Mouse (Mus musculus) embryonic facial prominence, embryonic 12.5 days (tissue): ENCODE measurements at regions not wholly inside any gene's neighbourhood (a gene's known extent, or its start where the extent isn't known, plus 50 kb on each side); places are given as distances from the start of the nearest gene placed in this dataset.

Experiments used
- ATAC-seq: fragments of 200-750 bp; cut with Nextera tagmentation; 2 replicates; pipeline ENCODE4 v1.8.0; 2017; ENCODE audit not compliant: insufficient number of reproducible peaks, insufficient read depth, low FRiP score, low TSS enrichment
- H3K27ac ChIP-seq: fragments of 300-500 bp; sonication (generic); 2 replicates; pipeline ENCODE4 v1.5.1; 2016; ENCODE audit warnings: mild to moderate bottlenecking
- H3K27me3 ChIP-seq: fragments of 300-500 bp; sonication (generic); 2 replicates; pipeline ENCODE4 v1.6.1; 2016; ENCODE audit warnings: mild to moderate bottlenecking, moderate library complexity
- H3K36me3 ChIP-seq: fragments of 300-500 bp; sonication (generic); 2 replicates; pipeline ENCODE4 v1.6.1; 2016; ENCODE audit warnings: mild to moderate bottlenecking
- H3K4me1 ChIP-seq: fragments of 300-500 bp; sonication (generic); 2 replicates; pipeline ENCODE4 v1.6.1; 2016
- H3K4me2 ChIP-seq: fragments of 300-500 bp; sonication (generic); replicated peaks from 2 replicates; pipeline ENCODE4 v1.6.1; 2016; ENCODE audit warnings: mild to moderate bottlenecking, moderate library complexity
- H3K4me3 ChIP-seq: fragments of 300-500 bp; sonication (generic); 2 replicates; pipeline ENCODE4 v1.5.1; 2016; ENCODE audit warnings: mild to moderate bottlenecking
- H3K9ac ChIP-seq: fragments of 300-500 bp; sonication (generic); 2 replicates; pipeline ENCODE4 v1.6.1; 2016; ENCODE audit warnings: mild to moderate bottlenecking, moderate library complexity
- H3K9me3 ChIP-seq: fragments of 300-500 bp; sonication (generic); 2 replicates; pipeline ENCODE4 v1.6.1; 2016; ENCODE audit warnings: mild to moderate bottlenecking, moderate library complexity
- WGBS: fragments of 180-500 bp; shearing (Covaris S2); methylation state at CpG from one replicate; pipeline ENCODE4 v1.1.7; 2016; 5-methylcytosine and 5-hydroxymethylcytosine counted together

DNA sequence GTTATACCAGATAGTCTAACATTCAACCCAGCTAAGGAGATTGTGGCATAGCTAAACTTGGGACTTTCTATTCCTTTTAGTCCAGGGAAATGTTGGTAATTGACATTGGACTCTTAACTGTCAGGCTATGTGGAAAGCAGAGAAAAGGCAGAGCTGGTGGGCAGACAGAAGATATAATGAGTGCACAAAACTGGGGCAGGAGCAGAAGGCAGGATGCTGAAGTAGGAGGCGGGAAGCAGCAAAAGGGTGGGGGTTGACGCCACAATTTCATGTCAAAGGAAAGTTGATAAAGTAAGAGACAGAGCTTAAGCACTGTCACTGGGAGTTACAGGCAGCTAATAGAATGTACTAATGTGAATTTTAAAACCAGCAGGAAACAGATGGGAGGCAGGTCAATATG lies 232.7 kb downstream of the Tox3 start:
- Histone ChIP-seq H3K9ac (no peak overlapping the region), H3K4me1 (no peaks in the 10 kb centered on the region), H3K4me3 (no peak overlapping the region), H3K27me3 (no peaks in the 10 kb centered on the region), H3K4me2 (no peak overlapping the region), H3K36me3 (no peaks in the 10 kb centered on the region), H3K27ac (no peak overlapping the region), H3K9me3 (no peaks in the 10 kb centered on the region)
- ATAC-seq: no peak
- 92% methylated on average over 2 of the region's 2 CpGs for WGBS

DNA sequence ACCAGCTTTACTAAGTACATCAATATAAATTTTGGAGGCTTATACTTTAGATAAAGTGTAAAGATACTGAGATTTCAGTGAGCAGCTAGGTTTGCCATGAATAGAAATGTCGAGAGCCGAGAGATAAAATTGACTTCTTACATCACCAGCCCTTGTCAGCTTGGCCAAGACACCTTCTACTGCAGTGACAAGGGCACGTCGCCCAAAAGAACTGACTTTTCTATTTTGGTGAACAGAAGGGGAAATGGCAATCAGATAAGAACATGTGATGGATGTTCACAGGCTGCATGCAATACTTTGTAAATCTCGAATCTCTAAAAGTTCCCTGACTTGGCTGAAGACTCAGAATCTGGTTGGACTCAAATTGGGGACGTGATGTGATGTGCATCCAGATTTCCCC lies 247.6 kb downstream of the Tox3 start:
- no peak for ATAC-seq
- H3K4me2 ChIP-seq: no peak overlapping the region
- 89% methylated on average over 6 of the region's 6 CpGs for WGBS
- H3K4me3 ChIP-seq: no peak overlapping the region
- H3K36me3 ChIP-seq: no peaks in the 10 kb centered on the region
- no peak overlapping the region for H3K27ac ChIP-seq
- no peaks in the 10 kb centered on the region for H3K9me3 ChIP-seq
- no peak overlapping the region for H3K9ac ChIP-seq
- H3K27me3 ChIP-seq: no peaks in the 10 kb centered on the region
- H3K4me1 ChIP-seq: no peaks in the 10 kb centered on the region

DNA sequence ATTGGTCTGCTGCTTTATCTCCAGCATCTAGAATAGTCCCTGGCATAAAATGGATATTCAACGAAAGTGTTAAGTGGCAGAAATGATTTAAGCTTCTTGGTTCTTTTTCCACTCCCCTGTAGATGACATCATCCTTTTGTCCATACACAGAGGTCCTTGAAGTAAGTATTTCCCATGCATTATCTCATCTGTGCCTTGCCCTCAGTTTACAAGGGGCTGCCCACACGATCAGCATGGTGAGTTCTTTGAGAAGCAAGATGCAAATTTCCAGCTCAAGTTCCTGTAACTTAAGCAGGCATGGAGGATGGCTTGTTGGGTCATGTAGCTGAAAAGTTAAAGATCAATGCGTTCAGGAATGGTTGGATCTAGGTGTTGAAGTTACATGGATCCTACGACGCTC lies 265.5 kb downstream of the Tox3 start:
- Histone ChIP-seq H3K4me3 (no peak overlapping the region), H3K36me3 (no peaks in the 10 kb centered on the region), H3K9me3 (peaks cover 9% of the 10 kb centered on the region; the same call in 1 of the 2 replicates), H3K4me1 (no peaks in the 10 kb centered on the region), H3K9ac (no peak overlapping the region), H3K4me2 (no peak overlapping the region), H3K27ac (no peak overlapping the region), H3K27me3 (no peaks in the 10 kb centered on the region)
- no peak for ATAC-seq
- WGBS: 87% methylated on average over 5 of the region's 5 CpGs

DNA sequence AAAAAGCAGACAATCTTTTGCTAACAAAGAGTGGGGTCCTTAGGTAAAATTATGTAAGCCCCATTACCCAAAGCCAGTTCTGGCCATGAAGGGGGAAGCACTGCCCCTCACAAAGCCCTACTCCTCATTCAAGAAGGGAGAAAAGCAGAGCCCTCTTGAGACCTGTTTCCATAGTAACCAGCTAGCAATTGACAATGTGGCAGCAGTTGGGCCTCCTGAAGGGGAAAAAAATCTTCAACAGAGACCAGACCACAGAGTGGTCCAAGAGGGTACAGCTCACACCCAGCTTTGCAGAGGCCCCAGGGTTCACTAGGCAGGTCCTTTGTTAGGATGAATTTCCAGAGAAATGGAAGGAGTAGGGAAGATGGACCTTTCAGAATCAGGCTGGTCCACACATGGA lies 271.8 kb downstream of the Tox3 start:
- peaks cover 4% of the 10 kb centered on the region; the same call in 1 of the 2 replicates for H3K4me1 ChIP-seq
- H3K27me3 ChIP-seq: no peaks in the 10 kb centered on the region
- no peaks in the 10 kb centered on the region for H3K9me3 ChIP-seq
- no peak overlapping the region for H3K4me2 ChIP-seq
- H3K36me3 ChIP-seq: no peaks in the 10 kb centered on the region
- ATAC-seq: no peak
- no peak overlapping the region for H3K9ac ChIP-seq
- H3K27ac ChIP-seq: no peak overlapping the region
- no peak overlapping the region for H3K4me3 ChIP-seq

DNA sequence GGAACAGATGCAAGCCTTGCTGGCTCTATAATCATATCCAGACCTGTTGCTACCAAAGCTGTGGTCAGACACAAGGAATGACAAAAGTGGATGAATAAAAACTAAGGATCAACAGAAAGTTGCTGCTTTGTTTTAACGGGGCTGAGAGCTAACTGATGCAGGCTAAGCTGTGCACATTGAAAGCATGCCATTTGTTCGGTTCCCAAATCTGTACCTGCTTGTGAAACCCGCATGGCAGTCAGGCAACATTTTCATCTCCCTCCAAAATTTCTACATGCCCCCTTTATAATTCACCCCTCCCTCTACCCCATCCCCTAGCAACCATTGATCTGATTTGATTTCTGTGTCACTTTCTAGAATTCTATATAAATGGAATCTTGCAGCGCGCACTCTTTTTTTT lies 272.3 kb downstream of the Tox3 start:
- ATAC-seq: no peak
- Histone ChIP-seq H3K27ac (no peak overlapping the region), H3K36me3 (no peaks in the 10 kb centered on the region)

DNA sequence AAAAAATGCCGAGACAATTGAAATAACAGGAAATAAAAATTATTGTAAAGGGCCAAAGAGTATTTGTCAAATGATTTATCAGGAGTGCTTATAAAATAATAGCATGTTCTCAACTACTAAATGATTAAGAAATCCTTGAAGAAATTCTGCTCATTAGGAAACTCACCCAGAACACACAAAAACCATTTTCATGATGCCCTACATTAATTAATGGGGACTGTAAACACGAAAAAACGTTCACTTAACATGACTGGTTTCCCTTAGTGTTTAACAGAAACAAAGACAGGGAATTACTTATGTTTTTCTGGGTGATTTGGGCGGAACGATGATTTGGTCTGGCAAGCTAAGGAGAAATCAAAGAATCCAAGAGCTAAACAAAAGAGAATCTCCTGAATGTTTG lies 278.1 kb downstream of the Tox3 start:
- 60% methylated on average over 5 of the region's 5 CpGs for WGBS
- ATAC-seq: no peak
- H3K27me3 ChIP-seq: no peaks in the 10 kb centered on the region
- H3K9ac ChIP-seq: no peak overlapping the region
- peaks cover 2% of the 10 kb centered on the region; the same call in 1 of the 2 replicates for H3K4me1 ChIP-seq
- H3K36me3 ChIP-seq: no peaks in the 10 kb centered on the region
- no peaks in the 10 kb centered on the region for H3K9me3 ChIP-seq
- H3K4me2 ChIP-seq: no peak overlapping the region
- no peak overlapping the region for H3K4me3 ChIP-seq
- no peak overlapping the region for H3K27ac ChIP-seq

More for the DNA sequence above, 272.3 kb downstream of the Tox3 start:
- H3K4me1 ChIP-seq: peaks cover 4% of the 10 kb centered on the region; the same call in 1 of the 2 replicates
- no peak overlapping the region for H3K4me2 ChIP-seq
- no peak overlapping the region for H3K9ac ChIP-seq
- WGBS: 72% methylated on average over 5 of the region's 5 CpGs
- H3K9me3 ChIP-seq: no peaks in the 10 kb centered on the region
- no peaks in the 10 kb centered on the region for H3K27me3 ChIP-seq
- no peak overlapping the region for H3K4me3 ChIP-seq

DNA sequence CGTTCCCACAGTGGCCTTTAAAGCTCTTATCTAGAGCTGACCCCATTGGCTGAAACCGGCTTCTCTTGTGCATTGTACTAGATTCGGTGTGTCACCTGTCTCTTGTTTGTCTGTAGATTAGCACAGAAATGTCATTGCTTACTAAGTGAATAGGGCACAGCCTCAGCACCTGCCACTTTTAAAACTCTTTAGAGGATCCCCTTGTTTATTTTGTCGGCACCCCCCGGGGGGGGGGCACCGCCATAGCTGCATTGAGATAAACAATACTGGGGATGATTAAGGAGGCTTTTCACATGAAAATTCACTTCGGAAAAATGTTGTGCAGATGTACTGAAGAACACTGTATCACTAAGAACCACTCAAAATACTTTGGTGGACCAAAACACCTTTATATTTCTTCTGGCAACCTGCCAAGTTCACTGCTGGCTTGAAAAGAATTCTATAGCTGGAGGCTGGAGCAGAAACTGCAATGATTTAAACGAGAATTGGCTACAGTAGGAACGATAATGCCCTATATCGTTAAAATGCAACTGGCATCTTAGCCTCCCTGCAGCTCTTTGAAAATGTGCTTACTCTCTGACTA lies 278.6 kb downstream of the Tox3 start:
- H3K4me1 ChIP-seq: peaks cover 6% of the 10 kb centered on the region; the same call in 1 of the 2 replicates
- H3K27ac ChIP-seq: no peak overlapping the region
- no peaks in the 10 kb centered on the region for H3K36me3 ChIP-seq
- no peak for ATAC-seq
- no peak overlapping the region; the same call in 1 of the 2 replicates for H3K4me2 ChIP-seq
- H3K27me3 ChIP-seq: no peaks in the 10 kb centered on the region
- H3K4me3 ChIP-seq: no peak overlapping the region
- 19% methylated on average over 10 of the region's 10 CpGs for WGBS
- no peaks in the 10 kb centered on the region for H3K9me3 ChIP-seq
- no peak overlapping the region for H3K9ac ChIP-seq

DNA sequence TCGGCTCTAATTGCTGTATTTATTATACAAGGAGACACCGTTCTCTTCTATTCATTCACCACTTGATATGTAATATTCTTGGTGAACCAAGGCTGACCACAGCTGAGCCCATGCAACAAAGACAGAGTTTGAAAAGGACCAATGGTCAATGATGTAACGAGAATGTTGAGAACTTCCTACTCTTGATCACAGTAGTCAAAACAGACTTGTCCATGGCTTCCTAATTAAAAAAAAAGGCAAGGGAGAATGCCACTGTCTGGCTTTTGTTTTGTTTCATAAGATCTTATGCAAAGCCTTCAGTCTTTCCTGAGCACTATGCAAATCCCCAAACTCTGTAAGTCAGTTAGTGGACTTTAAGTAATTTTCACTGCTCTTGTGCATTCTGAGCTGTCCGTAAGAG lies 279.7 kb downstream of the Tox3 start:
- Histone ChIP-seq H3K4me3 (no peak overlapping the region), H3K36me3 (no peaks in the 10 kb centered on the region), H3K27ac (no peak overlapping the region), H3K4me2 (no peak overlapping the region), H3K4me1 (peaks cover 7% of the 10 kb centered on the region; the same call in 1 of the 2 replicates), H3K9ac (no peak overlapping the region), H3K9me3 (no peaks in the 10 kb centered on the region), H3K27me3 (no peaks in the 10 kb centered on the region)
- ATAC-seq: no peak
- 81% methylated on average over 4 of the region's 4 CpGs for WGBS

DNA sequence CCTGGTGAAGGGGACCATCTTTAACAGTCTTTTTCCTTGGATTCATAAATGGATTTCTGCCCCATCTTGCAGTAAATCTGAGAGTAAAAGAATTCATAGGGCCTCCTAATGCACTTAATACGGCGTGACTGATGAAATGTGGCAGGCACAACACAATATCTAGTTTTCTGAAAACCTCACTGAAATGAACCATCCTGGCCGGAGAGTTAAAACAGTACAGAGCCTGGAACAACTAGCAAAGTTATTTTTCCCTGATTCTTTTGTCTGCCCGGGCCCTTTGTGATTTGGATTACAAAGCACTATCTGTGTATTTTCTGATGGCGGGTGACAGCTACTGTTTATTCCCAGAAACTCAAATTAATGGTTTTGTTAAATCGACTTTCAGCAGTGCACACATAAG lies 283.8 kb downstream of the Tox3 start:
- no peak overlapping the region for H3K4me3 ChIP-seq
- H3K27ac ChIP-seq: no peak overlapping the region
- H3K9me3 ChIP-seq: no peaks in the 10 kb centered on the region
- no peak overlapping the region for H3K9ac ChIP-seq
- H3K4me1 ChIP-seq: peaks cover 7% of the 10 kb centered on the region; the same call in 1 of the 2 replicates
- no peak for ATAC-seq
- H3K4me2 ChIP-seq: no peak overlapping the region
- no peaks in the 10 kb centered on the region for H3K36me3 ChIP-seq
- 57% methylated on average over 6 of the region's 6 CpGs for WGBS
- no peaks in the 10 kb centered on the region for H3K27me3 ChIP-seq

DNA sequence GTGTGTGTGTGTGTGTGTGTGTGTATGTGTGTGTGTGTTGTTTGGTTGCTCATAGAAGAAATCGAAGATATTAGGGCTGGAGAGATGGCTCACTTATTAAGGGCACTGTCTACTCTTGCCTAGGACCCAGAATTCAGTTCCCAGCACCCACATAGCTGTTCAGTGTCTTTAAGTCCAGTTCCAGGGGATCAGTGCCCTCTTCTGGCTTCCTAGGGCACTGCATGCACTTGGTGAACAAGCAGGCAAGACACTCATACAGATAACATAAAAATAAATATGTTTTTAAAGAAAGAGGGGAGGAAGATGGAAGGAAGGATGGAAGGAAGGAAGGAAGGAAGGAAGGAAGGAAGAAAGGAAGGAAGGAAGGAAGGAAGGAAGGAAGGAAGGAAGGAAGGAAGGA lies 284.9 kb downstream of the Tox3 start:
- H3K9ac ChIP-seq: no peak overlapping the region
- H3K9me3 ChIP-seq: no peaks in the 10 kb centered on the region
- H3K27ac ChIP-seq: no peak overlapping the region
- ATAC-seq: no peak
- WGBS: 92% methylated on average over 1 of the region's 1 CpGs
- peaks cover 7% of the 10 kb centered on the region; the same call in 1 of the 2 replicates for H3K4me1 ChIP-seq
- H3K4me2 ChIP-seq: no peak overlapping the region
- H3K4me3 ChIP-seq: no peak overlapping the region
- no peaks in the 10 kb centered on the region for H3K27me3 ChIP-seq
- H3K36me3 ChIP-seq: no peaks in the 10 kb centered on the region

DNA sequence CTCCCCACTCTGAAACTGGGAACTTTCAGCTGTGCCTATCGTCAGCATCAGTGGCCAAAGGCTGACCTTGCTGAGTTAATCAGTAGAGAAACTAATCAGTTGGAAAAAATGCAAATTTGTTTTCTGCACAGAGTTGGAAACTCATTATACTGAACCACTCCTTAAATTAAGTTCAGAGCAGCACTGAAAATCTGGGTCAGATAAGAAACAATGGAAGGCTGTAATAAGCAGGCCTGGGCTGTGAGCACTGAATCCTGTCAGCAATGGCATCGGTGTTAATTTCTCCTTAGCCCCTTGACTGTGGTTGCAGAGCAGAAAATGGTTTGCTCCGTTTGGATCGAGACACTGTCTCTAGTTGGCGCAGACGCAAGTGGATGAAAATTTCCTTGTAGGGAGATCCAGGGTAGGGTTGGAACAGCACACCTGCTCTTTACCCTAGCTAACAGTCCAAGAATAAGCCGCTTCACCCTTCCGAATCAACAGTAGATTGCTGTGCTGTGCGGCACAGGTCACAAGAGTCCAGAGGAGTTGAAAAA lies 289.4 kb downstream of the Tox3 start:
- ATAC-seq: no peak
- H3K9me3 ChIP-seq: no peaks in the 10 kb centered on the region

DNA sequence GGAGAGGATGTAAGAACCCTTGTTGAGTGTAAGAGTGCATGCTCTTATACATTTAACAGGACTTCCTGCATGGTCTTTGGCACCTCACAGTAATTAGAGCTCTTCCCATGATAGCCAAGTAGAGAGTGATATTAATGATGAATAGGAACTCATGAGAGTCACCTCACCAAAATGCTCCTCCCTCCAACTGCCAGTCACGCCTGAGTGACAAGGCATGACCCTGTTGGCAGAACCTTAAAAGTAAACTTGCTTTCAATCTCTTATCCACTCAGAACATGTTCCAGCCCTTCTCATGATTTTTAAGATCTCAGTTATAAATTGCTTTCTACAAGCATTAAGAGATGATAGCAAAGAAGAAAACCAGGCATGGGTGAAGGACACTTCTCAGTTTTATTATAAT lies 291.8 kb downstream of the Tox3 start:
- 72% methylated on average over 1 of the region's 1 CpGs for WGBS
- H3K27ac ChIP-seq: no peak overlapping the region
- H3K9me3 ChIP-seq: no peaks in the 10 kb centered on the region
- no peaks in the 10 kb centered on the region for H3K27me3 ChIP-seq
- H3K4me2 ChIP-seq: no peak overlapping the region
- H3K4me3 ChIP-seq: no peak overlapping the region
- no peaks in the 10 kb centered on the region for H3K36me3 ChIP-seq
- ATAC-seq: no peak
- H3K9ac ChIP-seq: no peak overlapping the region
- H3K4me1 ChIP-seq: no peaks in the 10 kb centered on the region

More for the DNA sequence above, 289.4 kb downstream of the Tox3 start:
- Histone ChIP-seq H3K4me1 (peaks cover 3% of the 10 kb centered on the region; the same call in 1 of the 2 replicates), H3K36me3 (no peaks in the 10 kb centered on the region), H3K9ac (no peak overlapping the region), H3K4me3 (no peak overlapping the region), H3K4me2 (no peak overlapping the region), H3K27ac (no peak overlapping the region), H3K27me3 (no peaks in the 10 kb centered on the region)
- WGBS: 81% methylated on average over 9 of the region's 9 CpGs
